Mouse (Mus musculus): Measurements from ENCODE around the gene Tmem9b. TPM values are rescaled to one million over a fixed set of nuclear protein-coding genes. Genes with fewer than 3 reads are reported as not detected.

The Tmem9b gene
- total RNA-seq, 2 experiments from 2014 or later: 85.0 to 88.7 TPM

GRCm38 (mm10) chr7:109772251-109772650 lies 19.6 kb upstream of the Tmem9b start:
- Histone ChIP-seq H3K27ac (no peak overlapping the region), H3K4me3 (no peak overlapping the region)
- DNase-seq (ENCODE audit: extremely low spot score in 1 of 2, low spot score in 2 of 2): no peak
- no peak for TF ChIP-seq CTCF (IDR thresholded peaks at IDR 0.05)
- intact Hi-C loops (cut with DNase I): no loop called here

GRCm38 (mm10) chr7:109768699-109769383 lies 16.2 kb upstream of the Tmem9b start:
- H3K27ac ChIP-seq: no peak overlapping the region
- TF ChIP-seq CTCF (IDR thresholded peaks at IDR 0.05): no peak
- intact Hi-C loops (cut with DNase I): no loop called here
- H3K4me3 ChIP-seq: no peak overlapping the region
- no peak for DNase-seq (ENCODE audit: extremely low spot score in 1 of 2, low spot score in 2 of 2)

GRCm38 (mm10) chr7:109767575-109768350 lies 15.1 kb upstream of the Tmem9b start:
- intact Hi-C loops (cut with DNase I): no loop called here
- no peak for TF ChIP-seq CTCF (IDR thresholded peaks at IDR 0.05)
- DNase-seq (ENCODE audit: extremely low spot score in 1 of 2, low spot score in 2 of 2): no peak
- H3K27ac ChIP-seq: no peak overlapping the region
- no peak overlapping the region for H3K4me3 ChIP-seq

- TF ChIP-seq CTCF (IDR thresholded peaks at IDR 0.05): no peak
- no peak overlapping the region for H3K4me3 ChIP-seq
- no peak overlapping the region for H3K27ac ChIP-seq
- DNase-seq (ENCODE audit: extremely low spot score in 1 of 2, low spot score in 2 of 2): no peak
- intact Hi-C loops (cut with DNase I): no loop called here
These were observed 11.3 kb upstream of the Tmem9b start for GRCm38 (mm10) chr7:109764009-109764408.

GRCm38 (mm10) chr7:109756291-109756690 lies 3.6 kb upstream of the Tmem9b start:
- H3K27ac ChIP-seq: no peak overlapping the region
- DNase-seq (ENCODE audit: extremely low spot score in 1 of 2, low spot score in 2 of 2): no peak
- intact Hi-C loops (cut with DNase I): no loop called here
- TF ChIP-seq CTCF (IDR thresholded peaks at IDR 0.05): no peak
- H3K4me3 ChIP-seq: no peak overlapping the region

- no peak for DNase-seq (ENCODE audit: extremely low spot score in 1 of 2, low spot score in 2 of 2)
- intact Hi-C loops (cut with DNase I): no loop called here
These were observed 1.4 kb upstream of the Tmem9b start for GRCm38 (mm10) chr7:109754034-109754433.

GRCm38 (mm10) chr7:109751427-109752007 lies 1.2 kb downstream of the Tmem9b start:
- DNase-seq (ENCODE audit: extremely low spot score in 1 of 2, low spot score in 2 of 2): no peak
- peak overlapping the region; percentile 98 for H3K27ac ChIP-seq
- H3K4me3 ChIP-seq: peak overlapping the region; percentile 97
- intact Hi-C loops (cut with DNase I): loop anchor here (2.0 kb wide), 2 partner anchors 29 to 141 kb away; no protein-coding TSS in a partner anchor
- TF ChIP-seq CTCF (IDR thresholded peaks at IDR 0.05): no peak

More at GRCm38 (mm10) chr7:109754034-109754433, 1.4 kb upstream of the Tmem9b start:
- Histone ChIP-seq H3K27ac (no peak overlapping the region), H3K4me3 (no peak overlapping the region)
- no peak for TF ChIP-seq CTCF (IDR thresholded peaks at IDR 0.05)

- Histone ChIP-seq H3K4me3 (no peak overlapping the region), H3K27ac (no peak overlapping the region)
- intact Hi-C loops (cut with DNase I): no loop called here
- peak; percentile 31 for TF ChIP-seq CTCF (IDR thresholded peaks at IDR 0.05)
- DNase-seq (ENCODE audit: extremely low spot score in 1 of 2, low spot score in 2 of 2): no peak
These were observed 4.9 kb downstream of the Tmem9b start for GRCm38 (mm10) chr7:109747747-109748146.

- H3K4me3 ChIP-seq: no peak overlapping the region
- intact Hi-C loops (cut with DNase I): no loop called here
- DNase-seq (ENCODE audit: extremely low spot score in 1 of 2, low spot score in 2 of 2): no peak
- no peak for TF ChIP-seq CTCF (IDR thresholded peaks at IDR 0.05)
- no peak overlapping the region for H3K27ac ChIP-seq
These were observed 11.0 kb downstream of the Tmem9b start for GRCm38 (mm10) chr7:109741703-109742102.

- Histone ChIP-seq H3K27ac (no peak overlapping the region), H3K4me3 (no peak overlapping the region)
- DNase-seq (ENCODE audit: extremely low spot score in 1 of 2, low spot score in 2 of 2): no peak
- no peak for TF ChIP-seq CTCF (IDR thresholded peaks at IDR 0.05)
- intact Hi-C loops (cut with DNase I): no loop called here
These were observed 11.6 kb downstream of the Tmem9b start for GRCm38 (mm10) chr7:109741060-109741459.

- DNase-seq (ENCODE audit: extremely low spot score in 1 of 2, low spot score in 2 of 2): no peak
- no peak overlapping the region for H3K4me3 ChIP-seq
- H3K27ac ChIP-seq: no peak overlapping the region
- intact Hi-C loops (cut with DNase I): no loop called here
- no peak for TF ChIP-seq CTCF (IDR thresholded peaks at IDR 0.05)
These were observed 12.8 kb downstream of the Tmem9b start for GRCm38 (mm10) chr7:109739822-109740370.

- no peak for TF ChIP-seq CTCF (IDR thresholded peaks at IDR 0.05)
- no peak for DNase-seq (ENCODE audit: extremely low spot score in 1 of 2, low spot score in 2 of 2)
These were observed 17.9 kb downstream of the Tmem9b start for GRCm38 (mm10) chr7:109734806-109735205.

More at GRCm38 (mm10) chr7:109734806-109735205, 17.9 kb downstream of the Tmem9b start:
- intact Hi-C loops (cut with DNase I): no loop called here
- Histone ChIP-seq H3K27ac (no peak overlapping the region), H3K4me3 (no peak overlapping the region)
